Mouse (Mus musculus) urinary bladder, postnatal 25 days (tissue): Measurements from ENCODE around the gene Sh2d1a.

Source experiments
- DNase-seq: peaks from one replicate; pipeline ENCODE4 v3.0.0; 2022; ENCODE audit warnings: low spot score

The Sh2d1a gene

DNA sequence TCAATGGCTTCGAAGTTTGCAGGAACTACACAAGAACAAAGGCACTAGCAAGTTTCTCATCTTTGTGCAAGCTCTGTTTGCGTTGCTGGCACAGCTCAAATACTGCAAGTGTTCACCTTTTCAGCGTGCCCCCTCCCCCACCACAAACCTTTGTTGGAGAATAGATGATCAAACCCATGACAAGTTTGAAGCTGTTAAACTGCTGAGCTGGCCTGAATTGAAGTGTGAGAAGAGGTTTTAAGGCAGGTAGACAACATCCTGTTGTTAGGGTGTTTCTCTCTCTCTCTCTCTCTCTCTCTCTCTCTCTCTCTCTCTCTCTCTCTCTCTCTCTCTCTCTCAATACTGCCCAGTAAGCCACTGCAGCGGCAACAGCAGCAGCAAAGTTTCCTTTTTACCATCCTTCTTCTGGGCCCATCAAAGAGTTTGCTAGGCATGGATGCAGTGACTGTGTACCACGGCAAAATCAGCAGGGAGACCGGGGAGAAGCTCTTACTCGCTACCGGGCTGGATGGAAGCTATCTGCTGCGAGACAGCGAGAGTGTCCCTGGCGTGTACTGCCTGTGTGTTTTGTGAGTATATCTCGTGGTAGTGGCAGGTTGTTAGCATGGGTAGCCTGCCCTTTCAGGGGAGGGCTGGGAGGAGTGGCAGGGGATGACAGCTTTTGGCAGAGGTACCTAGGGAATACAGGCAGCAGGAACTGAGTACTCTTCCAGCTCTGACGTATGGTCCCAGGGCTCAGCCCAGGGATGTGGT, at the start of gene Sh2d1a:
Gene Sh2d1a, plus strand, starts transcription at position 163 of the 753 bp plus-strand sequence.
- DNase-seq, result no peak

GRCm38 (mm10) chrX:42453001-42453400, 49.3 kb upstream of the Sh2d1a start:
- no peak for DNase-seq

GRCm38 (mm10) chrX:42454533-42454932, 47.7 kb upstream of the Sh2d1a start:
- DNase-seq, result no peak

DNA sequence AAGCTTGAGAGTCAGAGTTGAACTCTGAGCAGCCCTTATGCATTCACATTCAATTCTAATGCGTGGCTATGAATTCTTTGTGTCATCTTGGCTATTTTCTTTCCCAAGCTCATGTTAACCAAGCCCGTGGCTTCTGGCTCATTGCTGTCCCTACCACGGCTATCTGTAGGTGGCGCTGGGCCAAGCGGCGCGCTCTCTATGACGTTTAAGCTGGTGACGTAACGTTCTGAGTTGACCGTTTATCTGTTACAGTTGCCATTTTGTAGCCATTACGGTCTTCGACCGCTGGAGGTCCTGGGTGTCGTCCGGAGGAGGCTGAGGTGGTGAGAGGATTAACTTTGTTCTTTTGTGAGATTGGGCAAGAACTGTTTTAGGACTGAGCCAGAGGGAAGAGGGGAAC, 12.8 kb upstream of the Sh2d1a start, which contains the start of gene Tex13c2:
Gene Tex13c2, plus strand, starts transcription at position 246 of the 400 bp plus-strand sequence.
- no peak for DNase-seq

GRCm38 (mm10) chrX:42490336-42490735, 11.9 kb upstream of the Sh2d1a start:
- DNase-seq, result no peak

DNA sequence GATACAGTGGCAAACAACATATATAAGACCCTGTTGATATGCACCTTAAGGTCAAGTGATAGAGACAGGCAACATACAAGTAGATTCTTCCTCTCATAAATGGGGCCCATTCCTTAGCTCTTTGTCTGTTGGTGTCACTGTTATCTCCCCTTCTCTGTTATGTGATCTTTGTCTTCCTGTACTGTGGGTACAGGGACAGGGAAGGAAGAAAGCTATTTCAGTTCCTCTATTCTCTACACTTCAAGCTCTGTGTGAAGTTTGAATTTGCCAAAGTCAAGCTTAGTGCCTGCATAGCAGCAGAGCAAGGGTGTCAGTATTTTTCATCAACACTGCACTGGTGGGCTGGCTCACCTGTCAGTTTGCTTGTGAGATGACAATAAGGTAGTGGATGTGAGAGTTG, 1.7 kb upstream of the Sh2d1a start:
- no peak for DNase-seq

DNA sequence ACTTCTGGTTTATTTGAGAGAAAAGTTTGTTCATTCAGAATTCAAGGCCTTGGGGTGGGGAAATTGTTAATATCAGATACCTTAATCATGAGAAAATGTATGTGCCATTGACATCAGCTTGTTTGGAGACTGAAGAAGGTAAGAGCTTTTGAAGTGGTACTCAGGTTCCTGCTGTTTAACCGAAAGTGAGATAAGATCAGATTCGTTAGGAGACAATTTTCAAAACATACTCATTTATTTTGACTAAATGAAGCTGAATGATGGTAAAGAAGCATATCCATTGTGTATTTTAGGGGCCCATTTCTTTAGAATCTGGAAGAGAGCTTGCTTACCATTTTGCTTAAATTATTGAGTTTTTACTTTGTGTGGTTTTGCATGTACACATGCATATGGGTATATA, 8.9 kb downstream of the Sh2d1a start:
- no peak for DNase-seq

DNA sequence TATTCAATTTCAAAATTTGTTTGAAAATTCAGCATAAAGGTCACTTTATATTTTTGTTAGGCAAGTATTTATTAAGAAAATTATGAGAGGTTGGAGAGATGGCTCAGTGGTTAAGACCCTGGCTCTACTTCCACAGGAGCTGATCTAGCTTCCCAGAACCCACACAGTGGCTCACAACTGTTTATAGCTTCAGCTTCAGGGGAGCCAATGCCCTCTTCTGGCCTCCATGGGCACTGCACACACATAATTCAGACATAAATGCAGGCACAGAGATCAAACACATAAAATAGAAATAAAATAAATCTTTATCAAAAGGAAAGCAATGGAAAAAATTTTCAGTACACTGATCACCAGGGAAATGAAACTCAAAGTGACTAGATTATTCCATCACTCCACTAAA, 10.3 kb downstream of the Sh2d1a start:
- no peak for DNase-seq

DNA sequence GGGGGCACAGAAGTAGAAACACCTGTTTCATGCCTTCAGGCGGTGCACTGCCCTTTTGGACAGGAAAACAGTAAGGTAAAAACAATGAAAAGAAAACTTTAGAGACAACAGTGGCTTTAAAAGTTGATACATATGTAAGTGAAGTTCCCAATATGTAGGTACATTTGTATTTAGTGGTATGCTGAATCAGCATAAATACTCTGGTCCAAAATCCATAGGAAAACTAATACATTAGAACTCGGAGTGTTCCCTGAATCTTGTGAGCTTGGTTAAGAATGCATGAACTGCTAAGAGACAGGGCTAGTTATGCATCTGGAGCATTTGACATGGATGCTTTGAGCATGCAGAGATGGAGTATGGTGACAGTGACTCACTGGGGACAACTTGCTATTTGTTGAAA, 20.6 kb downstream of the Sh2d1a start:
- DNase-seq, result no peak

- DNase-seq, result no peak
Measured at GRCm38 (mm10) chrX:42530703-42531102, 28.4 kb downstream of the Sh2d1a start.

- DNase-seq, result no peak
Measured at GRCm38 (mm10) chrX:42540030-42540755, 37.9 kb downstream of the Sh2d1a start.

DNA sequence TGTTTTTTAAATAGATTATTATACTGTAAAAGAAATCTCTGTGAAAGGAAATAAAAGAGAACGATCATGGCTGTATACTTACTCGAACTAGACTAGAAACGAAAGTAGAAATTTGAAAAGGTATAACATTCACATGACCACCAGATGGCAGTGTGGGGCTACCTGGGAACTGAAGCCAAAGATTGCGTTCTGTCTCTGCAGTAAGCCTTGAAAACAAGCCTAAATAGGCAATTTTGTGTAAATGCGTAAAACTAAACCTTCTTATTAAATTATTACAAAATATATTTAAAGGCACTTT, 38.5 kb downstream of the Sh2d1a start:
- DNase-seq, result peak; percentile 65

DNA sequence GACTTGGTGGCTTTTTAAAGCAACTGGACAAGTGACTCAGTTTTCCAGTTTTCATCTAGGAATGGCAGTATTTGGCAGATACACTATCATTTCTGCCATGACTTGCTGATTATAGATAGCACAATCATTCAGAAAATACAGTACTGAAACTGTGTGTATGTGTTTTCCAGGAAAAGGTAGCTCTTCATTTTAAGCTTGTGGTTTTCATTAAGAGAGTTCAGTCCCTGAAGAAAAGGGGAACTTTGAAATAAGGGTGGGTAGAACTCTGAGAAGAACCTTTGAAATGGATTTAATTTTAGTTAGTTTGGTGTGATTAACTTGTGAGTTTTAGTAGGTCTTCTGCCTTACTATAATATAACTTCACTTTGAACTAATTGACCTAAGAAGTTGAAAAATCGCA, 42.8 kb downstream of the Sh2d1a start:
- no peak for DNase-seq

DNA sequence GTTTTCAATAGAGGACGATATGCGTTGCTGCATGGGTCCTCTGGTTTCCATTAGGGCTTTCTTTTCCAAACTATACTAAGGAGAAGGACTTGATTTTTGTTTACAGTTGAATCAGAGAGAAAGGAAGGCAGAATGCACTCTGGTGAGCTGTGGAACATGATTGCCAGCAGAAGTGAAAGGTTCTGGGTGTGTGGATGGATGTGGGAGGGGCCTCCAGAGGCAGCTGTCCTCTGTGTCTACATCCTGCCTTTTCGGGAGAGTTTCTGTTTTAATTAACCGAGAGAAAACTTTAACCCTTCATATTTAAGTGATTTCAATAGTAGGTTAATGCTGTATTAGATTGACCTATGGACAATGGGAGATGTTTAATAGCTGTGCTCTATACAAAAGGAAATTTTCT, 46.3 kb downstream of the Sh2d1a start:
- DNase-seq, result no peak

- peak; percentile 17 for DNase-seq
Measured at GRCm38 (mm10) chrX:42557284-42557683, 55.0 kb downstream of the Sh2d1a start.

DNA sequence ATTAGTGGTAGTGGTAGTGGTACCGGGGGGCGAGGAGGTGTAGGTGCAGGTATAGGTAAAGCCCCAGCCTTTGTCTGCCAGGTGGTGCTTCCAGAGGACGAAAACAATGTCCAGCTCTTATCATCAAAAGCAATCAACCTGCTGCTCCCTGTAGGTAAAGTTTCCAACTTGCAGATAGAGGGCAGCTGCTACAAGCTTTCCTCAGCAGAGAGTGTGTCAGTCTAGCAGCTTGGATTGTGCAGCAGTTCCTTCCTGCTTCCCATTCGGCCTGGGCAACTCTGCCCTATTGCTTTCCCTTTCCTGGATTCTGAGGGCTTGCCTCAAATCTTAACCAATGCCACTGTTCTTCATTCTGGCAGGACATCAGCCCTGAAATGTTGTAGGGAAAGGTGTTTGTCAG, 56.4 kb downstream of the Sh2d1a start:
- DNase-seq, result no peak
